Mouse (Mus musculus): ENCODE measurements around the gene Zfp423.

Gene Zfp423

DNA sequence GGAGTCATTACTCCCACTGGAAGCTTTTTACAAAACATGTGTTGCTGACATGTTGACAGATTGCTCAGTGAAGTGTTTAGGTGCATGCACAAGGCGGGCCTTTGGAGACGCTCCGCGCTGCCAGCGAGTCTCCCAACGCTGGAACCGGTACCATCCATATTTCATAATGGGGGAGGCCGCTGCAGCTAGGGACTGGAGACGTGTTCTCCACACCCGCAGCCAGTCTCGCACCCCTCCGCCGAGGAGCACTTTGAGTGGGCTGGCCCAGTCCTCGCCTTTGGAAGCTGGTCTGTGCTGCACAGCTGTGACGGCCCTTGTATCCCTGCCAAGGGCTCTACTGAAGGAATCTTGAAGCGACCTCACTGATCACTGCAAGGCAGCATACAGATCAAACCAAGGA lies 122.5 kb downstream of the Zfp423 start:
- peak; percentile 83 for DNase-seq (ENCODE audit: low spot score)

GRCm38 (mm10) chr8:87835924-87836323 lies 123.5 kb downstream of the Zfp423 start:
- peak; percentile 16 for DNase-seq (ENCODE audit: low spot score)

DNA sequence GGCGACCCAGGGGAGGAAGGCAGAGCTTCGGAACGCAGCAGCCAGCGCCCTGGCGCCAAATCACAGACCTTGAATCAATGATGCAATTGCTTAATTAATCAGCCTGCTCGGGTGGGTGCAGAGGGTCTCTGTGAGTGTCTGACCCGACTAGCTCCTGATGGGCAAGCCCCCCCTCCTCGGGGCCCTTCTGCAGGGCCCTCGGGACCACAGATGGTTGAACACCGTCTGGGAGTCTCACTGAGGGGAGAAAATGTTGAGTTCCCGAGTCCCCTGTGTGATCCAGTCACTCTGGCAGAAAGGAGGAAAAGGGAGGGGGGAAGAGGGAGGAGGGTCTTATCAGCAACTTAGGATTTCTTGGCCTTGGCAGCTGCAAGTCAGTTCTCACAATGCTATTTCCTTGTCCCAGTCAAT lies 124.0 kb downstream of the Zfp423 start:
- DNase-seq (ENCODE audit: low spot score) = peak; percentile 56

DNA sequence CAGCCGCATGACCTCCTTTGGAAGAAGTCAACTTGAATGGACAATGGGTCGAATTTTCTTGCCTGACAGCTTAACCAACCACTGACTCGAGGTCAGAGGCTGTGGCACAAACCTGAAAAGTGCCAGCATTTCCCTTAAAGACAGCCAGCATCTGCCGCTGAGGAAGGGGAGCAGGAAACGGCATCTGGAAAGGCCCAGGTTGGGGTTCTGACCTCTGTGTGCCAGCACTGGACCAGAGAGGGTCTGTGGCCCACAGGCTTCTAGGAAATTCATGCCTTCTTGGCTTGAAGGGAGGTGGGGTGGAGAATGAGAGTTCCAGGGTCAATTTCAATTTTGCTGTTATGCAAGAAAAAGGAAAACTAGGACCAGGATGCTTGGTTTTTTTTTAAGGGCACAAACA lies 124.7 kb downstream of the Zfp423 start:
- peak; percentile 63 for DNase-seq (ENCODE audit: low spot score)

DNA sequence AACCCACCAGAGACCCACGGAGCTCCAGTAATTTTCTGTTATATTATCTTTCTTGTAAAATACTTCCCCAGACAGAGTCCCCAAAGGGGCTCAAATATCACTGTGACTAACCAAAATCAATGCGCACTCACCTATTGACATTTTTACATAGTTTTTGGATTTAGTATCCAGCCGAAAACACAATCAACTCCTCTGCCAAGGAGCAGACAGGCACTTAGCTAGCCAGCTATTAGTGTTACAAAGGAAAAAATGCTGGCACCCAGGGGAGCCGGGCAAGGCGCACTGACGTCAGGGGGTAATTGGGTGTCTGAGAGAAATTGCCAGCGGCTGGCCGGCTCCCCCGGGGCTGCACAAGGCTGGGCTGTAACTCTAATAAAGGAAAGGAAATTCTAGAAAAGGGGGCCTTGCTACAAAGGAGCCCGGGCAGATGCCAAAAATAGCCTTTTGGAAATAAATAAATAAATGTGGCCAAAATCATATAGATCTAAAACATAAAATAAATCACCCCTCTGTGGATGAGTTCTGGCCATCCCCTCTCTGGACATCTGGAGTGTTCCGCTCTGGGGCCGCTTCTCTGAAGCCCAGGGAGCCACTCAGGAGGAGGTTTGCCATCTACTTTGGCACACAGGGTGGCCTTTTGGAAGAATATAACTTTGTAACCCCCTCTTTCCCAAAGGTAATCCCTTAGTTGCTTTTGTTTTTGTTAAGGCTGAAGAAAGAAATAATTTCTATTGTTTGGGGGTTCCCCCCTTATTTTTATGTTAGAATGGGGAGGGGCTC lies 125.4 kb downstream of the Zfp423 start:
- peak; percentile 28 for DNase-seq (ENCODE audit: low spot score)

GRCm38 (mm10) chr8:87833339-87833738 lies 126.1 kb downstream of the Zfp423 start:
- peak; percentile 41 for DNase-seq (ENCODE audit: low spot score)

- peak; percentile 57 for DNase-seq (ENCODE audit: low spot score)
Measured at GRCm38 (mm10) chr8:87832381-87833325, 126.7 kb downstream of the Zfp423 start.

- DNase-seq (ENCODE audit: low spot score) = peak; percentile 88
Measured at GRCm38 (mm10) chr8:87831567-87831966, 127.8 kb downstream of the Zfp423 start.

GRCm38 (mm10) chr8:87831116-87831515 lies 128.3 kb downstream of the Zfp423 start:
- peak; percentile 74 for DNase-seq (ENCODE audit: low spot score)

DNA sequence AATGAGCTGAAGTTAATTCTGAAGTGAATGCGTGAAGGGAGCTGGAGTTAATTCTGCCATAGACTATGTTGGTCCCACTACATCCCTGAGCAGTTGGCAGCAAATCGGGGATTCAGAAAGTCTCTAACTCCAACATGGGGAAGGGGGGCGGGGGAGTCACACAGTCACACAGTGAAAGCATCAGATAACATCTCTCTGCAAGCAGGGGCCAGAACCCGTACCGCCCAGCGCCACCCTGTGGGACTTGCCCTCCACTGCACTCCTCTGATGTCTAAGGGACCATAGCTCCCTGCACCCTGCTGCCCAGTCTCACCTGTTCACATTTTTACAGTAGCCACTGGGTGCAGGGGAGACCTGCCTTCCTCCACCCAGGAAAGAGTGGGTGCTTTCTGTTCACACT lies 129.2 kb downstream of the Zfp423 start:
- DNase-seq (ENCODE audit: low spot score) = peak; percentile 83

- DNase-seq (ENCODE audit: low spot score) = no peak
Measured at GRCm38 (mm10) chr8:87826013-87826660, 133.3 kb downstream of the Zfp423 start.

- no peak for DNase-seq (ENCODE audit: low spot score)
Measured at GRCm38 (mm10) chr8:87823172-87823571, 136.2 kb downstream of the Zfp423 start.

- peak; percentile 27 for DNase-seq (ENCODE audit: low spot score)
Measured at GRCm38 (mm10) chr8:87822690-87823089, 136.7 kb downstream of the Zfp423 start.

GRCm38 (mm10) chr8:87822175-87822574 lies 137.2 kb downstream of the Zfp423 start:
- peak; percentile 18 for DNase-seq (ENCODE audit: low spot score)

DNA sequence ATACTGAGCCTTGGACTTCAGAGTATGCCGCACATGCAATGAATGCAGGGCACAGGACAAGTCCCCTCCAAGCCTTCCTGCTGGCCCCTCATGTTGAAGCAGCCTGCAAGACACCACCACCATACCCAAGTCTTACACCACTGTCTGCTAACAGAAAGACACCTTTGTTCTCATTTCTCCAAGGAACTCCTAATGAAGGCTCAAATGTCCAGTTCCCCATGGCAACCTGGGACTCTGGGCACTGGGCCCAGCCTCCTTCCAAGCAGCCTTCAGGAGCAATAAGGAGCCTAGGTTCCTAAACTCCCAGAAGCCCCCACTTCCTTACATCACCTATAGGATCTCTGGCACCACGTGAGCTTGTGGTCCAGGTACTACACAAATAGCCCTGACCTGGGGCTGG lies 137.7 kb downstream of the Zfp423 start:
- DNase-seq (ENCODE audit: low spot score) = no peak

- DNase-seq (ENCODE audit: low spot score) = no peak
Measured at GRCm38 (mm10) chr8:87819263-87819662, 140.1 kb downstream of the Zfp423 start.

GRCm38 (mm10) chr8:87818506-87818905 lies 140.9 kb downstream of the Zfp423 start:
- DNase-seq (ENCODE audit: low spot score) = no peak

GRCm38 (mm10) chr8:87816141-87816540 lies 143.3 kb downstream of the Zfp423 start:
- no peak for DNase-seq (ENCODE audit: low spot score)

GRCm38 (mm10) chr8:87812661-87813060 lies 146.7 kb downstream of the Zfp423 start:
- no peak for DNase-seq (ENCODE audit: low spot score)

GRCm38 (mm10) chr8:87812069-87812449 lies 147.3 kb downstream of the Zfp423 start:
- no peak for DNase-seq (ENCODE audit: low spot score)

GRCm38 (mm10) chr8:87811399-87812068 lies 147.9 kb downstream of the Zfp423 start:
- no peak for DNase-seq (ENCODE audit: low spot score)

GRCm38 (mm10) chr8:87810771-87811170 lies 148.6 kb downstream of the Zfp423 start:
- DNase-seq (ENCODE audit: low spot score) = no peak

All from embryo, embryonic 10 days (tissue).